Mouse (Mus musculus) liver, embryonic 16.5 days (tissue): ENCODE measurements around the gene Gnb1l. TPM values are rescaled to one million over a fixed set of nuclear protein-coding genes. Genes with fewer than 3 reads are reported as not detected.

Experiments used
- ATAC-seq: fragments of 200-750 bp; cut with Nextera tagmentation; 2 replicates; pipeline ENCODE4 v1.8.0; 2017; ENCODE audit warnings: low read depth, mild to moderate bottlenecking, moderate number of reproducible peaks, moderate library complexity
- H3K27ac ChIP-seq: fragments of 300-500 bp; sonication (generic); 2 replicates; pipeline ENCODE4 v1.5.1; 2014; ENCODE audit warnings: mild to moderate bottlenecking, low read length
- H3K27me3 ChIP-seq: fragments of 300-500 bp; sonication (generic); 2 replicates; pipeline ENCODE4 v1.6.1; 2014; ENCODE audit warnings: low read depth, low read length, mixed read lengths; ENCODE audit not compliant: control insufficient read depth, insufficient read depth
- H3K36me3 ChIP-seq: fragments of 300-500 bp; sonication (generic); 2 replicates; pipeline ENCODE4 v1.6.1; 2014; ENCODE audit warnings: mild to moderate bottlenecking; ENCODE audit not compliant: control insufficient read depth, insufficient read depth
- H3K4me1 ChIP-seq: fragments of 300-500 bp; sonication (generic); 2 replicates; pipeline ENCODE4 v1.6.1; 2014; ENCODE audit warnings: low read depth, low read length, mixed read lengths; ENCODE audit not compliant: control insufficient read depth
- H3K4me2 ChIP-seq: fragments of 300-500 bp; sonication (generic); 2 replicates; pipeline ENCODE4 v1.6.1; 2014; ENCODE audit warnings: low read depth, low read length, mixed read lengths
- H3K4me3 ChIP-seq: fragments of 300-500 bp; sonication (generic); 2 replicates; pipeline ENCODE4 v1.5.1; 2014; ENCODE audit warnings: low read depth, mild to moderate bottlenecking, low read length
- H3K9ac ChIP-seq: fragments of 300-500 bp; sonication (generic); 2 replicates; pipeline ENCODE4 v1.6.1; 2014; ENCODE audit warnings: low read depth, low read length
- H3K9me3 ChIP-seq: fragments of 300-500 bp; sonication (generic); replicated peaks from 2 replicates; pipeline ENCODE4 v1.6.1; 2016; ENCODE audit warnings: low read length; ENCODE audit not compliant: control insufficient read depth
- WGBS: fragments of 180-500 bp; shearing (Covaris S2); extraction: QIAGEN DNeasy Blood & Tissue Kit; methylation state at CpG from one replicate; pipeline ENCODE4 v1.1.7; 2014; ENCODE audit not compliant: insufficient replicate concordance; 5-methylcytosine and 5-hydroxymethylcytosine counted together
- polyA plus RNA-seq: library from polyadenylated mRNA; unstranded; fragments of >200 nt; fragmentation: Nextera tagmentation; extraction: Ambion mirVana; gene quantifications from 2 replicates; pipeline ENCODE4 v1.2.1, GENCODE M21; 2015

Gene Gnb1l
- polyA plus RNA-seq, 1 experiment from 2014 or later, result 6.3 TPM

DNA sequence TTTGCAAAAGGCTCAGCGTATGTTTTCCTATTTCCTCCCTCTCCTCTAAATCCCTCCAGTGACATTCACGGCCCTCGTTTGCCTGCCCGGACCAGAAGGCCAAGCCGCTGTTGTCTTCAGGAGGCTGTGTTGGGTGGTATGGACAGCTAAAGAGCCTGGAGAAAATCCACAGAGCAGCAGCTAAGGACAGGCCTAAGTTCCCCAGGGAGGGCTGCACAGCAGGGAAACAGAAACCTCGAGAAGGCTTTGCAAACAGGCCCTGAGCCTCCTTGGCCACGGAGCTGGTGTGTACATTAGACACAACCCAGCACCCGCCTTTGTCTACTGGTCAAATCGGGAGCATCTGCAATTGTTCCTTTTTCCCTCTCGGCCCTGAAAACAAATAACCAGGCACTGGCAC lies 87.2 kb downstream of the Gnb1l start:
- 10% methylated on average over 10 of the region's 10 CpGs for WGBS
- Histone ChIP-seq H3K27me3 (peaks cover 100% of the 10 kb centered on the region), H3K4me2 (no peak overlapping the region), H3K36me3 (no peaks in the 10 kb centered on the region), H3K9ac (no peak overlapping the region), H3K9me3 (no peaks in the 10 kb centered on the region), H3K27ac (no peak overlapping the region), H3K4me3 (no peak overlapping the region), H3K4me1 (peaks cover 4% of the 10 kb centered on the region)
- ATAC-seq, result no peak

DNA sequence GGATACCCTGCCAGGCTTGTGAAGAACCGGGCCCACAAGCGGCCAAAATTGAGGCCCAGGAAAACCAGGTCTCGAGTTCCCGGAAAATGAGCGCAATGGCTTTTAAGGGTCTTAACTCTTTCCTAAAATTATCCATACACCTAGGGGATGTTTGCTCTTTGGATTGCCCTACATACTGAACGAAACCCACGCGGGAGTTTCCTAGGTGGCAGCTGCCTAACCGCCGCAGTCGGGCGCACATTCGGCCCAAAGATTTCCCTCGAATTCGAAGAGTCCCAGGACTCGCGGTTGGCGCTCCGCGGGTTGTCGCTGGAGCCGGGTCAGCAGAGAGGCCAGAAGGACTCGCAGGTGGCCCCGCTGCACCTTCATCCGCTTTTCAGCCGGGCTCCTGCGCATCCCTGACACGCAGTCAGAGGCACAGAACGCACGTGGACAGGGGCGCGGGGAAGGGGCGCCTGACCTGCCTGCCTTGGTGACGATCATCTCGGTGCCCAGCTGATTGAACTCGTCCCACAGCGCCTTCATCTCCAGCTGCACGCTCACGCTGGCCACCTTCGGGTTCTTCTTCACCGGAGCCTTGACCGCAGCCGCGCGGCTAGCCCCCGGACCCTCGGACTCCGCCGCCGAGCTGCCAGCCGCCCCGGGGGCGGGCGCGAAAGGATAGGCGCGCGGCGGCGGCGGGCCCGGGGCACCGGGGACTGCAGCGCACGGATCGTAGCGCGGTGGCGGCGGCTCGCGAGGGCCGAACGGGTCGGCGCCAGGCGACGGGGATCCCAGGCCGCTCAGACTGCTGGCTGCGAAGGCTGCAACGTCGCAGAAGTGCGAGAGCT lies 87.8 kb downstream of the Gnb1l start:
- ATAC-seq, result no peak
- Histone ChIP-seq H3K4me2 (peak overlapping the region; percentile 41), H3K4me1 (peaks cover 4% of the 10 kb centered on the region), H3K4me3 (peak overlapping the region; percentile 31; the same call in 1 of the 2 replicates), H3K9ac (no peak overlapping the region), H3K9me3 (no peaks in the 10 kb centered on the region), H3K27ac (no peak overlapping the region), H3K36me3 (no peaks in the 10 kb centered on the region), H3K27me3 (peaks cover 100% of the 10 kb centered on the region)
- WGBS, result 2% methylated on average over 68 of the region's 83 CpGs

DNA sequence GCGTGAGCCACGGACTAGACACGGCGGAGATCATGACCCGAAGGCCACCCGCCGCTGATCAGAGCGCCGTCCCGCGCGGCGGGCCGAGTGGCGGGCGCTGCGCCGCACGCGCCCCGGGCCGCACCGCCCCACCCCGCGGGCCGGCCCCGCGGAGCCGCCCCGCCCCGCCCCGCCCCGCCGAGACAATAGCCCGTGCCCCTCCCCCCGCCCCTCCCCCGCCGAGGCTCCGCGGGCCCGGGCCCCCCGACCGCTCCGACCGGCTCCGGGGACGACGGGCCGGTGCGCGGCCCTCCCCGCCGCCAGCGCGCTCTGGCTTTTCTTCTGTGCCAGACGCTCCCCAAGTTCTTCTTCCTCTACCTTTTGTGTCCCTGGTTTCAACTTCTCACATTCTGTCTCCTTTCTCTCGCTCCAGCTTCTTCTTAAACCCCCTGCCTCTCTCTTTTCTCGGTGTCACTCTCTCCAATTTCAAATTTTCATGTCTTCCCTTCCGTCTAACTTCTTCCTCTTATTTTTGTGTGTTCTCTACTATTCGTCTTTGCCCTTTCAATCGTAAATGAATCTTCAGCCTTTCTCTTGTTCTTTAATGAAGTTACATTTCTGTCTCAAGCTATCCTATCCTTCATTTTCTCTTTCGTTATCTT lies 88.5 kb downstream of the Gnb1l start:
- WGBS, result 2% methylated on average over 29 of the region's 62 CpGs

DNA sequence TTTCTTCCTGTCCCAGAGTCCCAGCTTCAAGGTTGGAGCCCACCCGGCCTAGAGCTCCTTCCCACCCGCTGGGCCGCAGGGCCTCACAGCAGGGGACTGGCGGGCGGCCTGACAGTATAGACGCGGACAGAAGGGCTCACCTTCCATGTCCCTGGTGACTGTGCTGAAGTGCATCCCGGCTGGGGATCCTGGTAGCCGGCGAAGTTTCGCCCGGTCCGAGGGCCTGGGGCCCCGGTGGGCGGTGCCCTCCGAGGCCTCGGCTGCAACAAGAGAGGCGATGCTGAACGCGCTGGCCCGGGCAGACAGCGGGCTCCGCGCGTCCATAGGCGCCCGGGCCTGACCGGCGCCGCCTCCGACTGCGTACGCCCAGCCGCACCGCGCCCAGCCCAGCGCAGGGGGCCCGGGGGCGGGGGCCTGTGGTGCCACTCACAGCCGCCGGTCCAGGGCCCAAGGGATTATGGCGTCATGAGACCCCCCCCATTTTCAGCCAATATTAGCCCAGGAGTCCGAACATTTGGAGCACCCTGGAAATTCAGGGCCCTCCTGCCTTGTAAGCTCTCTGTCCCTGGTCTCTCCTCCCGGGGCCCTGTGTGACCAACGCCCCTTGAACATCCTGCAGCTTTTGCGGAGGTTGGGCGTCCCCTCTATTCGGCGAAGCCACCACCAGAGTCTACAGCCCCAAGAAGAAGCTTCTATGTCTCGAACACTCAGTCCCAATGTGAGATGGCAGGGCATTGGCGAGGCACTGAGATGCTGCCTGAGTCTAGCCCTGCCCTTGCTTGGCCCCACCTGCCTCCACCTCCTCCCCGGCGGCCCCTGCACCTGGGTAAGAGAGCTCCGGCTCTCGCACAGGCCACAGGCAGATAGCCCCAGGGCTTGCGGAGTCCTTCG lies 89.6 kb downstream of the Gnb1l start:
- H3K4me2 ChIP-seq, result no peak overlapping the region
- H3K4me3 ChIP-seq, result no peak overlapping the region
- no peaks in the 10 kb centered on the region for H3K36me3 ChIP-seq
- H3K27ac ChIP-seq, result no peak overlapping the region
- no peak overlapping the region for H3K9ac ChIP-seq
- ATAC-seq, result no peak
- peaks cover 97% of the 10 kb centered on the region for H3K27me3 ChIP-seq
- no peaks in the 10 kb centered on the region for H3K9me3 ChIP-seq
- 2% methylated on average over 57 of the region's 57 CpGs for WGBS
- H3K4me1 ChIP-seq, result peaks cover 8% of the 10 kb centered on the region

More for the DNA sequence above, 88.5 kb downstream of the Gnb1l start:
- peaks cover 100% of the 10 kb centered on the region for H3K27me3 ChIP-seq
- peak overlapping the region; percentile 41 for H3K4me2 ChIP-seq
- no peaks in the 10 kb centered on the region for H3K9me3 ChIP-seq
- no peaks in the 10 kb centered on the region for H3K36me3 ChIP-seq
- ATAC-seq, result no peak
- H3K4me3 ChIP-seq, result peak overlapping the region; percentile 31; the same call in 1 of the 2 replicates
- peaks cover 8% of the 10 kb centered on the region for H3K4me1 ChIP-seq
- H3K9ac ChIP-seq, result no peak overlapping the region
- no peak overlapping the region for H3K27ac ChIP-seq

DNA sequence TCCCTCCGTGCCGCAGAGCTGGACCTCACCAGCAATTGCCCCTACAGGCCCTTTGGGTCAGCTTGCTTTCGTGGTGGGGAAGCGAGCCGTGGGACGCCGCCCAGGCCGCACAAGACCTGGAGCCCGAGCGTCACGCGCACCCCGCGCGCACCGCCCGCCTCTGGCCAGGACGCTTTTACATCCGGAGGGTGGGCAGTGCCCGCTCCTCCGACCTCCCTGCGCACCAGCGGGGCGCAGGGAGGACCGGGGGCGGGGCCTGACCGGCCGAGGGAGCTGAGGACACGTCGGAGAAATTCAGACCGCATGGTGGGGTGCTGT lies 90.2 kb downstream of the Gnb1l start:
- Histone ChIP-seq H3K36me3 (no peaks in the 10 kb centered on the region), H3K9me3 (no peaks in the 10 kb centered on the region), H3K4me3 (no peak overlapping the region), H3K9ac (no peak overlapping the region), H3K27me3 (peaks cover 95% of the 10 kb centered on the region), H3K27ac (no peak overlapping the region), H3K4me2 (no peak overlapping the region), H3K4me1 (peaks cover 8% of the 10 kb centered on the region)
- 4% methylated on average over 31 of the region's 31 CpGs for WGBS
- no peak for ATAC-seq

DNA sequence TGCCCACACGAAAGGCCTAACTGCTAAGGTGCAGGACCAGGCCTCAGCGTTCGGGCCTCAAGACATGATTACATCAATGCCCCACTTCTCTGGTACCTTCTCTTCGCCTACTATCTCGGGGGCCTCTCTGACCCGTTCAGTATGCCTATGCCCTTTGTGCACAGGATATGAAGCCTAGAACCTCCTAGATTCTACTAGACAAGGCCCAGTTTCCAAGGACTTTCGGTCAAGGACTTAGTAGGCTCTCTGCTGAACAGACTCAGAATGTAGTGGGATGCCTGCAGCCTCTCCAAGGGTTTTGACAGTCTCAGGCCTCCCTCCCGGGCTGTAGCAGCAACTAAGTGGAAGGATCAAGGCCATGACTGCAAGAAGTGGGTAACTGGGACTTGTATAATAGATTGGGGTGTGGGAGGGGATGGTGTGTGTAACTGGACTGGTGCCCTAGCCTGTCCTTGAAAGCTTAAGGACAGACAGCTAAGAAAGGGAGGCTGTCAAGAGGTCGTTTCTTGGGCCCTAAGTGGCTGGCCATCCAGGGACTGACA lies 90.6 kb downstream of the Gnb1l start:
- Histone ChIP-seq H3K9me3 (no peaks in the 10 kb centered on the region), H3K4me2 (no peak overlapping the region), H3K27me3 (peaks cover 90% of the 10 kb centered on the region), H3K36me3 (no peaks in the 10 kb centered on the region), H3K4me3 (no peak overlapping the region), H3K4me1 (peaks cover 8% of the 10 kb centered on the region), H3K27ac (no peak overlapping the region), H3K9ac (no peak overlapping the region)
- ATAC-seq, result no peak
- 17% methylated on average over 9 of the region's 9 CpGs for WGBS

DNA sequence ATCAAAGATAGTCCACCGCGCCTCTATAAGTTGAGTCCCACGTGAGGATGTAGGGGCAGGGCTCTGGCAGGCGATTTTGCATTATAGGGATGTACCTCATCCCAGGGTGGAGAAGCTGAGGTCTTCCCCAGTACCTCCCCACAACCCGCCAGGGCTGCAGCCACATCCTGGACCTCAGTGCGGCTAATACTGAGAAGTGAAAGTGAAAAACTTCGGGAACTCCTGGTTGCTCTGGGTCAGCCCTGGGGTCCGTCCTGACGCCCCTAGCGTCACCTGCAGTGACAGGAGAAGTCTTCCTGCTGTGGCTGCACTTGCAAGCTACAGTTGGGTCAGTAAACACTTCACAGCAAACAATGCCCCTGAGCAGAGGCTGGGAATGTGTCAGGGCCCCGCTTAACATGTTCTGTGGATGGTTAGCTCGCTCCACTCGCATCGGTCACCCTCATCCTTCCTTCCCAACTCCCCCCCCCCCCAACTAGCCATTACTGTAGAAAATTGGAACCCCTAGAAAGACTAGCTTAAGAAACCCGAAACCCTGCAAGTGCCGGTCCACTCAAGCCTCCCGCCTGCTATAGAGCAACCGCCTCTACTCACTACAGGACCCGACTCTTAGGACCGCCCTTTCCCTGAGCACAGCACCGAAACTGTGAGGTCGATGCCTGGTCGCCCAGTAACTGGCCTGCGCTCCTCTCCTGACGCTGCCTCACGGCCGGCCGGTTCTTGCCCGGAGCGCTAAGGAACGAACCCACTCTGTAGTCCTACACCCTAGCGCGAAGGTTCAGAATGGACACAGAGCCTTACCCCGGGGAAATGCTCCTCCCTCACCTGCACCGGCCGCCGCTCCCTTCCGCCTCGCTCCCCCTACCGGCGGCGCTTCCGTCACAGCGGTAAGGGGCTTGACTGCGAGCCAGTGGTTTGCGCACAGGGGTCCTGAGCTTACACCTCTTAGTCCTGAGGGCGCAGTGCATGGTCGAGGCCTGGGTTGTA lies 91.6 kb downstream of the Gnb1l start, which contains the start of gene Tbx1:
Tbx1 (minus strand) TSS at position 868 of the 987 bp plus-strand sequence.
- Histone ChIP-seq H3K27me3 (peaks cover 83% of the 10 kb centered on the region), H3K4me2 (peak within 1 kb of the TSS; percentile 59), H3K27ac (no peak within 1 kb of the TSS), H3K9ac (no peak within 1 kb of the TSS), H3K4me1 (peaks cover 8% of the 10 kb centered on the region), H3K4me3 (peak within 1 kb of the TSS; percentile 53), H3K9me3 (no peaks in the 10 kb centered on the region), H3K36me3 (no peaks in the 10 kb centered on the region)
- 2% methylated on average over 48 of the region's 48 CpGs for WGBS
- no peak for ATAC-seq
